Mouse (Mus musculus) intestine, postnatal 0 days (tissue): ENCODE measurements around the gene Msh4. TPM values are rescaled to one million over a fixed set of nuclear protein-coding genes. Genes with fewer than 3 reads are reported as not detected.

Source experiments
- ATAC-seq: fragments of 200-750 bp; cut with Nextera tagmentation; 2 replicates; pipeline ENCODE4 v1.8.0; 2017; ENCODE audit warnings: mild to moderate bottlenecking, moderate TSS enrichment, moderate library complexity
- H3K27ac ChIP-seq: fragments of 300-500 bp; sonication (generic); 2 replicates; pipeline ENCODE4 v1.5.1; 2014; ENCODE audit warnings: mild to moderate bottlenecking, low read depth, low read length, moderate library complexity
- H3K27me3 ChIP-seq: fragments of 300-500 bp; sonication (generic); replicated peaks from 2 replicates; pipeline ENCODE4 v1.6.1; 2014; ENCODE audit warnings: low read length, mixed read lengths; ENCODE audit not compliant: control insufficient read depth, insufficient read depth
- H3K36me3 ChIP-seq: fragments of 300-500 bp; sonication (generic); 2 replicates; pipeline ENCODE4 v1.6.1; 2014; ENCODE audit warnings: mild to moderate bottlenecking, moderate library complexity; ENCODE audit not compliant: control insufficient read depth, insufficient read depth
- H3K4me1 ChIP-seq: fragments of 300-500 bp; sonication (generic); replicated peaks from 2 replicates; pipeline ENCODE4 v1.6.1; 2014; ENCODE audit warnings: antibody characterized with exemption, low read length, mixed read lengths; ENCODE audit not compliant: control insufficient read depth, insufficient read depth
- H3K4me2 ChIP-seq: fragments of 300-500 bp; sonication (generic); replicated peaks from 2 replicates; pipeline ENCODE4 v1.6.1; 2014; ENCODE audit warnings: low read depth, mild to moderate bottlenecking, moderate library complexity
- H3K4me3 ChIP-seq: fragments of 300-500 bp; sonication (generic); 2 replicates; pipeline ENCODE4 v1.5.1; 2014; ENCODE audit warnings: low read depth, low read length
- H3K9ac ChIP-seq: fragments of 300-500 bp; sonication (generic); 2 replicates; pipeline ENCODE4 v1.6.1; 2014; ENCODE audit warnings: mild to moderate bottlenecking, low read depth, low read length
- H3K9me3 ChIP-seq: fragments of 300-500 bp; sonication (generic); 2 replicates; pipeline ENCODE4 v1.6.1; 2016; ENCODE audit warnings: mixed run types; ENCODE audit not compliant: control insufficient read depth
- CTCF ChIP-seq: sonication (generic); IDR thresholded peaks from 2 replicates; pipeline ENCODE4 v1.5.1; 2016; ENCODE audit warnings: low read depth, mild to moderate bottlenecking, control low read depth, antibody characterized with exemption, moderate library complexity
- WGBS: fragments of 180-500 bp; shearing (Covaris S2); extraction: QIAGEN DNeasy Blood & Tissue Kit; methylation state at CpG from one replicate; pipeline ENCODE4 v1.1.7; 2014; 5-methylcytosine and 5-hydroxymethylcytosine counted together
- polyA plus RNA-seq: library from polyadenylated mRNA; unstranded; fragments of >200 nt; fragmentation: Nextera tagmentation; extraction: Ambion mirVana; gene quantifications from 2 replicates; pipeline ENCODE4 v1.2.1, GENCODE M21; 2015

The Msh4 gene
- polyA plus RNA-seq, 1 experiment from 2014 or later = 0.04 TPM

DNA sequence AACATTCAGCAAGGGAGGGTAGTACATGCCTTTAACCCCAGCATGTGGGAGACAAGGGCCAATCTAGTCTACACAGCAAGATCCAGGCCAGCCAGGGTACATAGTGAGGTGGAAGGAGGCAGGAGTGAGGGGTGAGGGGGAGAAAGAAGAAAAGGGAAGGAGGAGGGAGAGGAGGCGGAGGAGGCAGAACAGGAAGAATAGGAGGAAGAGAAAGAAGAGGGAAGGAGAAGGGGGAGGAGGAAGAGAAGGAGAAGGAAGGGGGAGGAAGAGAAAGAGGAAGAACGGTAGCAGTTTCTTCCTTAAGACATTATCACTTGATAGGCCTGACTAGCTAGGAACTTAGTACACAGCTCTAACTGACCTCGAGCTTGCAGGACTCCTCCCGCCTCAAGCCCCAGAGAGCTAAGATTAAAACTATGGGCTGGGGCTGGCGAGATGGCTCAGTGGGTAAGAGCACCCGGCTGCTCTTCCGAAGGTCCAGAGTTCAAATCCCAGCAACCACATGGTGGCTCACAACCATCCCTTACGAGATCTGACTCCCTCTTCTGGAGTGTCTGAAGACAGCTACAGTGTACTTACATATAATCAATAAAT is 16.7 kb downstream of the Msh4 start:
- ATAC-seq = no peak
- Histone ChIP-seq H3K36me3 (no peaks in the 10 kb centered on the region), H3K4me3 (no peak overlapping the region), H3K4me2 (no peak overlapping the region), H3K27ac (no peak overlapping the region), H3K27me3 (no peaks in the 10 kb centered on the region), H3K9me3 (no peaks in the 10 kb centered on the region), H3K9ac (no peak overlapping the region), H3K4me1 (no peaks in the 10 kb centered on the region)
- 78% methylated on average over 7 of the region's 8 CpGs for WGBS
- no peak for TF ChIP-seq CTCF

DNA sequence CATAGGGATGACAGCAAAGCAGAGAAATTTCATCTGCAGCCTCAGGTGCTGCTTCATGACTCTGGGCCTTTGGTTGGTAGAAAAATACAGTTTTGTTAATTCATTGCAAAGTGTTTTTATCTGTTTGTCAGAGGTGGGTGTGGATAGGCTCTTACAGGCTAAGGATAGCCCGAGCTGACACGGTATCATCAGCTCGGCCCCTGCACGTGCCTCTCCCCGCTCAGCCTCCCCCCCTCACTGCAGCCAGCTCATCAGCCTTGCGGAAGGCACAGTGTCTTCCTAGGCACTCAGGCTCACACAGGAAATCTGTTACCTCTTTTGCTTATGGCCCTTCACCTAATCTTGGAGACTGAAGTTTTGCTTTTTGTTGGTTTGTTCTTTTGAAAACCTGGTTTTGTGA is 17.8 kb downstream of the Msh4 start:
- ATAC-seq = no peak
- Histone ChIP-seq H3K4me2 (no peak overlapping the region), H3K27me3 (no peaks in the 10 kb centered on the region), H3K9me3 (no peaks in the 10 kb centered on the region), H3K4me3 (no peak overlapping the region), H3K9ac (no peak overlapping the region), H3K36me3 (no peaks in the 10 kb centered on the region), H3K27ac (no peak overlapping the region), H3K4me1 (no peaks in the 10 kb centered on the region)
- TF ChIP-seq CTCF = no peak
- WGBS = 58% methylated on average over 6 of the region's 6 CpGs

DNA sequence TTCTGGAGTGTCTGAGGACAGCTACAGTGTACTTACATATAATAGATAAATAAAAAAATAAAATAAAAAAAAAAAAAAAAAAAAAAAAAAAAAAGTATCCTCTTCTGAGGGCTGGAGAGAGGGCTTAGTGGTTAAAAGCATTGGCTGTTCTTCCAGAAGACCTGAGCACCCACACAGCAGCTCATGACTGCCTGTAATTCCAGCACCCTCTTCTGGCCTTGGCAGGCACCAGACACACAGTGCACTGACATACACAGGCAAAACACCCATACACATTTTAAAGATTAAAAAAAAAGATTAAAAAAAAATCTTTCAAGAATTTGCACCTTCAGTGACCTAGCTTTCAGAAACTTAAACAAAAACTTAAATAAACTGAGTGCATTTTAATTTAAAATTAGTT is 19.6 kb downstream of the Msh4 start:
- no peak overlapping the region for H3K4me3 ChIP-seq
- H3K27ac ChIP-seq = no peak overlapping the region
- H3K4me1 ChIP-seq = no peaks in the 10 kb centered on the region
- no peak for ATAC-seq
- no peaks in the 10 kb centered on the region for H3K36me3 ChIP-seq
- H3K9me3 ChIP-seq = no peaks in the 10 kb centered on the region
- no peaks in the 10 kb centered on the region for H3K27me3 ChIP-seq
- peak; percentile 21; the same call in 1 of the 2 replicates for TF ChIP-seq CTCF
- no peak overlapping the region for H3K9ac ChIP-seq
- no peak overlapping the region for H3K4me2 ChIP-seq

DNA sequence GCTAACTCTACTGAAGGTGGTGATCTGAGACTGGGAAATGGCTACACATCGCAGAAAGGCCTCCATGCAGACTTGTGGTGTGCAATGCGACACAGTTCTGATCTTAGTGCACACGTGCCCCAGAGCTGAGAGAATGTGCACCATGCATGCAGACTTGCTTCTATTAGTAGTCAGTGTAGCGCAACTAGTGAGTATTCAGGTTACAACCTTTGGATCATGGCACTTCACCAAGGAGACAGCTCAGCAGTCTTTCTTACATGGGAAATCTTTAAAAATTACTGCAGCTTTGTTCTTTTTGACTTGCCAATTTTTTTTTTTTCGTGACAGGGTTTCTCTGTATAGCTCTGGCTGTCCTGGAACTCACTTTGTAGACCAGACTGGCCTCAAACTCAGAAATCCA is 34.5 kb downstream of the Msh4 start:
- no peak overlapping the region for H3K27ac ChIP-seq
- 86% methylated on average over 5 of the region's 5 CpGs for WGBS
- H3K9ac ChIP-seq = no peak overlapping the region
- no peaks in the 10 kb centered on the region for H3K27me3 ChIP-seq
- no peaks in the 10 kb centered on the region for H3K36me3 ChIP-seq
- no peak for TF ChIP-seq CTCF
- H3K9me3 ChIP-seq = no peaks in the 10 kb centered on the region
- no peaks in the 10 kb centered on the region for H3K4me1 ChIP-seq
- H3K4me3 ChIP-seq = no peak overlapping the region
- ATAC-seq = no peak
- no peak overlapping the region for H3K4me2 ChIP-seq

DNA sequence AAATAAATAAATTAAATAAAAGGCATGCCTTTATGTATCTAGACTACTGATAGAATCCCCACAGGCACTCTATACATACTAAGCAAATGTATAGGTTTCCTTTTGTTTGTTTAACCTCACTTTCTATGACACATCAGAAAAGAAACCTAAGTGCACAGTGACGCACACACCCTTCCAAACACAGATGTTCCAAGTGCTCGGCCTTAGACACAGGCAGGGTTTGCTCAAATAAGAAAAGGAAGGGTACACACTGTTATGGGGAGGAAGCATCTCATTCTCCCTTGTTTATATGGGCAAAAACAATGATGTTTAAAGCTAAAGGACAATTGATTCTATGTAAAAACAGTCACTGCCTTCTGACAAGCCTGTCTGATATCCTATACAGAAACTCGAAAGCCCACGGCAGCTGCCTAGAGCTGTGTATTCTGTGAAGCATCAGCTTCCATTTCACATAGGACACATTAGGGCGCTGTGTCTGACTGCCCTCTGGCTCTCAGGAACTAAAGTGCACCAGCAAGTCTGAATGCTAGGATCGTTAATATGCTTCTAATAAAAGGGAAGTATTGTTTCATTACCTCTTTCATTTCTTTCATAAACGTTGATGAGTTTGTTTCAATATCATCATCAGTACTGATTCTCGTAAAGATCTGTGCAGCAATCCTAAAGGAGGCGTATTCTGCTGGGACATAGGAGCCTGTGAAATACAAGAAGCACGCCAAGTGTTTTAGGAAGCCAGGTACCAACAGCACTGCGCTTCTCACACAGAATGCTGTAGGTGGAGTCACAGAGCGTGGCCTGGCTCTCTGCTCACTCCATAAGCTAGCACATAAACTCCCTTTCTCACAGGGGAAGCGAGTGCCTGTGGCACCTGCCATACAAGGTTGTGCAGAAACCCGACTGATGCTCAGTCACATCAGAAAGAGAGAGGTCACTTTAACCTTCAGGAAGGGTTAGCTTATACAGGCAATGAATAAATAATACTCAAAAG is 38.5 kb downstream of the Msh4 start:
- no peak overlapping the region for H3K4me3 ChIP-seq
- H3K9me3 ChIP-seq = no peaks in the 10 kb centered on the region
- no peak overlapping the region for H3K27ac ChIP-seq
- no peak overlapping the region for H3K9ac ChIP-seq
- WGBS = 69% methylated on average over 14 of the region's 14 CpGs
- H3K4me2 ChIP-seq = no peak overlapping the region
- H3K36me3 ChIP-seq = no peaks in the 10 kb centered on the region
- H3K4me1 ChIP-seq = no peaks in the 10 kb centered on the region
- peak; percentile 65 for TF ChIP-seq CTCF
- no peaks in the 10 kb centered on the region for H3K27me3 ChIP-seq
- no peak for ATAC-seq

DNA sequence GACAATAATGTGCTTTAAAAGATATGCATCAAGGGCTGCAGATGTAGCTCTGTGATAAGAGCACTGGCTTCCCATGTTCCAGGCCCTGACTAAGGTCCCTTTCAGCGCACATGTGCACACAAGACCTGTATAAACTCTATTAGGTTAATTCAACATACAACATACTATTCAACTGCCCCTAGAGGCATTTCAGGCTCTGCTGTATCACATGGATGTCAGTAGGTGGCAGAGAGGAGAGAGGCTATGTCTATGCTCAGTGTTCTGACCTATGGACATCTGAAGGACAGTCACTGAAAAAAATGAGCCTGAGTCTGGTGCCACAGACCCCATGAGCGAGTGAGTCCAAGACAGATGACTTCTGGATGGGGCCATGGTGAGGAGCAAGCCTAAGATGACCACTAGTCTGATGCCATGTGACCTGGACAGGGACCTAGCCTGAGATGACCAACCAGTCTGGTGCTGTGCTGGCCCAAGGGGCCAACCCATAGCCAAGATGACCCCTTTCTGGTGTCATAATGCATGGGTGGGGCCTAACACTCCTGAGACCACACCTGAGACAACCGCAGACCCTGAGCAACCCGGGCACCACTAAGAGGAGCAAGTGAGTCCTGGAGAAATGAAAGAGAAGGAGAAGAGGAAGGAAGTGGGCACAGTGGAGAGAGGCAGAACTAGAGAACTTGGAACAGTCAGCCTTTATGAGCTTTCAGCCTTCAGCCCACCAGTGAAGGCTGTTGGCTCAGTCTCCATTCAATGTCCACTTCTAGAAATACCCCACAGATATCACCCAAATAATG is 41.1 kb downstream of the Msh4 start:
- 84% methylated on average over 4 of the region's 4 CpGs for WGBS

More for the DNA sequence above, 41.1 kb downstream of the Msh4 start:
- no peak overlapping the region for H3K9ac ChIP-seq
- no peak for ATAC-seq
- TF ChIP-seq CTCF = peak; percentile 26; the same call in 1 of the 2 replicates
- no peaks in the 10 kb centered on the region for H3K27me3 ChIP-seq
- H3K9me3 ChIP-seq = no peaks in the 10 kb centered on the region
- H3K4me3 ChIP-seq = no peak overlapping the region
- H3K4me1 ChIP-seq = no peaks in the 10 kb centered on the region
- H3K27ac ChIP-seq = no peak overlapping the region
- H3K36me3 ChIP-seq = no peaks in the 10 kb centered on the region
- H3K4me2 ChIP-seq = no peak overlapping the region
